Mouse (Mus musculus): ENCODE measurements around the gene Popdc2. TPM values are rescaled to one million over a fixed set of nuclear protein-coding genes. Genes with fewer than 3 reads are reported as not detected.

The Popdc2 gene
- polyA plus RNA-seq, 1 experiment from 2014 or later: 8.9 TPM

GRCm38 (mm10) chr16:38363256-38363595, 1.2 kb downstream of the Popdc2 start:
- no peak overlapping the region for H3K4me3 ChIP-seq (ENCODE audit: low read length)
- H3K9ac ChIP-seq (ENCODE audit: low read length): no peak overlapping the region
- H3K9me3 ChIP-seq (ENCODE audit: control insufficient read depth, low read length): no peaks in the 10 kb centered on the region
- H3K27ac ChIP-seq (ENCODE audit: low read length): no peak overlapping the region
- WGBS: 40% methylated on average over 3 of the region's 3 CpGs
- H3K4me2 ChIP-seq (ENCODE audit: low read depth, low read length): no peak overlapping the region
- H3K4me1 ChIP-seq (replicated peaks; ENCODE audit: control insufficient read depth, insufficient read depth, low read length): peaks cover 10% of the 10 kb centered on the region; the same call in 1 of the 2 replicates
- H3K27me3 ChIP-seq (ENCODE audit: control insufficient read depth, insufficient read depth, low read depth, low read length): no peaks in the 10 kb centered on the region
- ATAC-seq (ENCODE audit: low read depth): no peak
- no peaks in the 10 kb centered on the region for H3K36me3 ChIP-seq (ENCODE audit: control insufficient read depth, insufficient read depth, low read length)

GRCm38 (mm10) chr16:38363657-38364056, 1.6 kb downstream of the Popdc2 start:
- Histone ChIP-seq H3K36me3 (ENCODE audit: control insufficient read depth, insufficient read depth, low read length) (no peaks in the 10 kb centered on the region), H3K27me3 (ENCODE audit: control insufficient read depth, insufficient read depth, low read depth, low read length) (no peaks in the 10 kb centered on the region), H3K9ac (ENCODE audit: low read length) (no peak overlapping the region), H3K4me3 (ENCODE audit: low read length) (no peak overlapping the region), H3K9me3 (ENCODE audit: control insufficient read depth, low read length) (no peaks in the 10 kb centered on the region), H3K4me1 (replicated peaks; ENCODE audit: control insufficient read depth, insufficient read depth, low read length) (peaks cover 10% of the 10 kb centered on the region; the same call in 1 of the 2 replicates), H3K27ac (ENCODE audit: low read length) (no peak overlapping the region), H3K4me2 (ENCODE audit: low read depth, low read length) (no peak overlapping the region)
- no peak for ATAC-seq (ENCODE audit: low read depth)
- WGBS: 71% methylated on average over 7 of the region's 7 CpGs

GRCm38 (mm10) chr16:38365390-38365789, 3.4 kb downstream of the Popdc2 start:
- 74% methylated on average over 10 of the region's 10 CpGs for WGBS
- Histone ChIP-seq H3K27me3 (ENCODE audit: control insufficient read depth, insufficient read depth, low read depth, low read length) (no peaks in the 10 kb centered on the region), H3K9ac (ENCODE audit: low read length) (no peak overlapping the region), H3K4me1 (replicated peaks; ENCODE audit: control insufficient read depth, insufficient read depth, low read length) (peaks cover 10% of the 10 kb centered on the region; the same call in 1 of the 2 replicates), H3K4me2 (ENCODE audit: low read depth, low read length) (no peak overlapping the region), H3K27ac (ENCODE audit: low read length) (no peak overlapping the region), H3K36me3 (ENCODE audit: control insufficient read depth, insufficient read depth, low read length) (no peaks in the 10 kb centered on the region), H3K9me3 (ENCODE audit: control insufficient read depth, low read length) (no peaks in the 10 kb centered on the region), H3K4me3 (ENCODE audit: low read length) (no peak overlapping the region)
- no peak for ATAC-seq (ENCODE audit: low read depth)

GRCm38 (mm10) chr16:38366231-38366630, 4.2 kb downstream of the Popdc2 start:
- H3K4me2 ChIP-seq (ENCODE audit: low read depth, low read length): no peak overlapping the region
- no peaks in the 10 kb centered on the region for H3K27me3 ChIP-seq (ENCODE audit: control insufficient read depth, insufficient read depth, low read depth, low read length)
- no peak overlapping the region for H3K9ac ChIP-seq (ENCODE audit: low read length)
- no peak overlapping the region for H3K27ac ChIP-seq (ENCODE audit: low read length)
- peaks cover 10% of the 10 kb centered on the region; the same call in 1 of the 2 replicates for H3K4me1 ChIP-seq (replicated peaks; ENCODE audit: control insufficient read depth, insufficient read depth, low read length)
- H3K9me3 ChIP-seq (ENCODE audit: control insufficient read depth, low read length): no peaks in the 10 kb centered on the region
- no peak for ATAC-seq (ENCODE audit: low read depth)
- no peak overlapping the region for H3K4me3 ChIP-seq (ENCODE audit: low read length)
- H3K36me3 ChIP-seq (ENCODE audit: control insufficient read depth, insufficient read depth, low read length): no peaks in the 10 kb centered on the region
- WGBS: 81% methylated on average over 4 of the region's 4 CpGs

GRCm38 (mm10) chr16:38368336-38368735, 6.3 kb downstream of the Popdc2 start:
- no peaks in the 10 kb centered on the region for H3K9me3 ChIP-seq (ENCODE audit: control insufficient read depth, low read length)
- no peak overlapping the region for H3K4me2 ChIP-seq (ENCODE audit: low read depth, low read length)
- no peak overlapping the region for H3K4me3 ChIP-seq (ENCODE audit: low read length)
- no peak overlapping the region for H3K27ac ChIP-seq (ENCODE audit: low read length)
- no peak for ATAC-seq (ENCODE audit: low read depth)
- H3K9ac ChIP-seq (ENCODE audit: low read length): no peak overlapping the region
- H3K27me3 ChIP-seq (ENCODE audit: control insufficient read depth, insufficient read depth, low read depth, low read length): no peaks in the 10 kb centered on the region
- 59% methylated on average over 10 of the region's 10 CpGs for WGBS
- no peaks in the 10 kb centered on the region for H3K36me3 ChIP-seq (ENCODE audit: control insufficient read depth, insufficient read depth, low read length)
- no peaks in the 10 kb centered on the region for H3K4me1 ChIP-seq (replicated peaks; ENCODE audit: control insufficient read depth, insufficient read depth, low read length)

- Histone ChIP-seq H3K9ac (ENCODE audit: low read length) (no peak overlapping the region), H3K27me3 (ENCODE audit: control insufficient read depth, insufficient read depth, low read depth, low read length) (no peaks in the 10 kb centered on the region), H3K36me3 (ENCODE audit: control insufficient read depth, insufficient read depth, low read length) (no peaks in the 10 kb centered on the region), H3K4me2 (ENCODE audit: low read depth, low read length) (no peak overlapping the region), H3K4me1 (replicated peaks; ENCODE audit: control insufficient read depth, insufficient read depth, low read length) (no peaks in the 10 kb centered on the region), H3K27ac (ENCODE audit: low read length) (no peak overlapping the region), H3K4me3 (ENCODE audit: low read length) (no peak overlapping the region), H3K9me3 (ENCODE audit: control insufficient read depth, low read length) (no peaks in the 10 kb centered on the region)
- WGBS: 73% methylated on average over 7 of the region's 7 CpGs
- no peak for ATAC-seq (ENCODE audit: low read depth)
Measured at GRCm38 (mm10) chr16:38369000-38369399, 7.0 kb downstream of the Popdc2 start.

GRCm38 (mm10) chr16:38369431-38369830, 7.4 kb downstream of the Popdc2 start:
- 81% methylated on average over 8 of the region's 8 CpGs for WGBS
- Histone ChIP-seq H3K27ac (ENCODE audit: low read length) (no peak overlapping the region), H3K4me3 (ENCODE audit: low read length) (no peak overlapping the region), H3K9me3 (ENCODE audit: control insufficient read depth, low read length) (no peaks in the 10 kb centered on the region), H3K9ac (ENCODE audit: low read length) (no peak overlapping the region), H3K36me3 (ENCODE audit: control insufficient read depth, insufficient read depth, low read length) (no peaks in the 10 kb centered on the region), H3K4me1 (replicated peaks; ENCODE audit: control insufficient read depth, insufficient read depth, low read length) (no peaks in the 10 kb centered on the region), H3K4me2 (ENCODE audit: low read depth, low read length) (no peak overlapping the region), H3K27me3 (ENCODE audit: control insufficient read depth, insufficient read depth, low read depth, low read length) (no peaks in the 10 kb centered on the region)
- ATAC-seq (ENCODE audit: low read depth): no peak

- H3K4me1 ChIP-seq (replicated peaks; ENCODE audit: control insufficient read depth, insufficient read depth, low read length): no peaks in the 10 kb centered on the region
Measured at GRCm38 (mm10) chr16:38369992-38370484, 8.0 kb downstream of the Popdc2 start.

GRCm38 (mm10) chr16:38370633-38371374, 8.8 kb downstream of the Popdc2 start:
- H3K4me2 ChIP-seq (ENCODE audit: low read depth, low read length): no peak overlapping the region
- no peak overlapping the region for H3K27ac ChIP-seq (ENCODE audit: low read length)

More at GRCm38 (mm10) chr16:38369992-38370484, 8.0 kb downstream of the Popdc2 start:
- WGBS: 61% methylated on average over 4 of the region's 4 CpGs
- ATAC-seq (ENCODE audit: low read depth): no peak
- H3K9me3 ChIP-seq (ENCODE audit: control insufficient read depth, low read length): no peaks in the 10 kb centered on the region
- no peaks in the 10 kb centered on the region for H3K27me3 ChIP-seq (ENCODE audit: control insufficient read depth, insufficient read depth, low read depth, low read length)
- no peak overlapping the region for H3K4me3 ChIP-seq (ENCODE audit: low read length)
- H3K36me3 ChIP-seq (ENCODE audit: control insufficient read depth, insufficient read depth, low read length): no peaks in the 10 kb centered on the region
- H3K27ac ChIP-seq (ENCODE audit: low read length): no peak overlapping the region
- no peak overlapping the region for H3K9ac ChIP-seq (ENCODE audit: low read length)
- no peak overlapping the region for H3K4me2 ChIP-seq (ENCODE audit: low read depth, low read length)

More at GRCm38 (mm10) chr16:38370633-38371374, 8.8 kb downstream of the Popdc2 start:
- ATAC-seq (ENCODE audit: low read depth): no peak
- 67% methylated on average over 8 of the region's 8 CpGs for WGBS
- Histone ChIP-seq H3K9ac (ENCODE audit: low read length) (no peak overlapping the region), H3K4me1 (replicated peaks; ENCODE audit: control insufficient read depth, insufficient read depth, low read length) (no peaks in the 10 kb centered on the region), H3K4me3 (ENCODE audit: low read length) (no peak overlapping the region), H3K36me3 (ENCODE audit: control insufficient read depth, insufficient read depth, low read length) (no peaks in the 10 kb centered on the region), H3K27me3 (ENCODE audit: control insufficient read depth, insufficient read depth, low read depth, low read length) (no peaks in the 10 kb centered on the region), H3K9me3 (ENCODE audit: control insufficient read depth, low read length) (no peaks in the 10 kb centered on the region)
